Mouse (Mus musculus): ENCODE measurements around the gene Dynll1. TPM values are rescaled to one million over a fixed set of nuclear protein-coding genes. Genes with fewer than 3 reads are reported as not detected.
A peak's percentile ranks its signal among the peaks of the same experiment; 100 is the strongest.

Dynll1 gene
- polyA plus RNA-seq, 1 experiment, result 496 TPM

- Histone ChIP-seq H3K36me3 (ENCODE audit: control insufficient read depth, insufficient read depth, low read length) (peaks cover 29% of the 10 kb centered on the region), H3K4me3 (ENCODE audit: control insufficient read depth, insufficient read depth, low read length) (peak within 1 kb of the TSS; percentile 89), H3K4me1 (replicated peaks; ENCODE audit: control insufficient read depth, insufficient read depth, low read length) (peaks cover 2% of the 10 kb centered on the region), H3K27me3 (ENCODE audit: control insufficient read depth, insufficient read depth, low read length) (no peaks in the 10 kb centered on the region), H3K27ac (ENCODE audit: control insufficient read depth, insufficient read depth, low read length) (no peak within 1 kb of the TSS)
- DNase-seq, result peak; percentile 83
- WGBS, result under 1% methylated on average over 62 of the region's 62 CpGs
- TF ChIP-seq POLR2A (IDR thresholded peaks at IDR 0.05; ENCODE audit: control insufficient read depth, extremely low read depth, insufficient read depth, low read length, poor library complexity) (no peak; the same call in 1 of the 2 replicates), CTCF (IDR thresholded peaks at IDR 0.05; ENCODE audit: borderline replicate concordance, control insufficient read depth, extremely low read depth, insufficient read depth, low read length, poor library complexity) (peak; percentile 22; the same call in 1 of the 2 replicates)
Observed at GRCm38 (mm10) chr5:115340577-115341313, 39.9 kb upstream of the Dynll1 start, which contains the start of the genes Gatc and Triap1. Gatc (minus strand) TSS chr5:115341178. Triap1 (plus strand) TSS chr5:115341225.

- TF ChIP-seq POLR2A (IDR thresholded peaks at IDR 0.05; ENCODE audit: control insufficient read depth, extremely low read depth, insufficient read depth, low read length, poor library complexity), result no peak
- Histone ChIP-seq H3K27ac (ENCODE audit: control insufficient read depth, insufficient read depth, low read length) (no peak overlapping the region), H3K4me3 (ENCODE audit: control insufficient read depth, insufficient read depth, low read length) (no peak overlapping the region), H3K4me1 (replicated peaks; ENCODE audit: control insufficient read depth, insufficient read depth, low read length) (peaks cover 2% of the 10 kb centered on the region), H3K27me3 (ENCODE audit: control insufficient read depth, insufficient read depth, low read length) (no peaks in the 10 kb centered on the region), H3K36me3 (ENCODE audit: control insufficient read depth, insufficient read depth, low read length) (peaks cover 30% of the 10 kb centered on the region)
- DNase-seq, result no peak
- 18% methylated on average over 7 of the region's 7 CpGs for WGBS
Observed at GRCm38 (mm10) chr5:115340007-115340406, 39.2 kb upstream of the Dynll1 start.

- Histone ChIP-seq H3K36me3 (ENCODE audit: control insufficient read depth, insufficient read depth, low read length) (peaks cover 52% of the 10 kb centered on the region), H3K27ac (ENCODE audit: control insufficient read depth, insufficient read depth, low read length) (no peak overlapping the region), H3K4me3 (ENCODE audit: control insufficient read depth, insufficient read depth, low read length) (no peak overlapping the region), H3K27me3 (ENCODE audit: control insufficient read depth, insufficient read depth, low read length) (no peaks in the 10 kb centered on the region), H3K4me1 (replicated peaks; ENCODE audit: control insufficient read depth, insufficient read depth, low read length) (0 out of 2 replicates have a peak, but pooled peaks cover 2% of the 10 kb centered on the region)
- DNase-seq, result no peak
- TF ChIP-seq CTCF (IDR thresholded peaks at IDR 0.05; ENCODE audit: borderline replicate concordance, control insufficient read depth, extremely low read depth, insufficient read depth, low read length, poor library complexity) (no peak), POLR2A (IDR thresholded peaks at IDR 0.05; ENCODE audit: control insufficient read depth, extremely low read depth, insufficient read depth, low read length, poor library complexity) (no peak)
- WGBS, result 84% methylated on average over 3 of the region's 3 CpGs
Observed at GRCm38 (mm10) chr5:115333626-115334025, 32.8 kb upstream of the Dynll1 start.

- WGBS, result 95% methylated on average over 9 of the region's 9 CpGs
- no peak for TF ChIP-seq CTCF (IDR thresholded peaks at IDR 0.05; ENCODE audit: borderline replicate concordance, control insufficient read depth, extremely low read depth, insufficient read depth, low read length, poor library complexity)
- no peak for TF ChIP-seq POLR2A (IDR thresholded peaks at IDR 0.05; ENCODE audit: control insufficient read depth, extremely low read depth, insufficient read depth, low read length, poor library complexity)
- Histone ChIP-seq H3K36me3 (ENCODE audit: control insufficient read depth, insufficient read depth, low read length) (peaks cover 52% of the 10 kb centered on the region), H3K4me1 (replicated peaks; ENCODE audit: control insufficient read depth, insufficient read depth, low read length) (peaks cover 10% of the 10 kb centered on the region), H3K4me3 (ENCODE audit: control insufficient read depth, insufficient read depth, low read length) (no peak overlapping the region), H3K27ac (ENCODE audit: control insufficient read depth, insufficient read depth, low read length) (no peak overlapping the region), H3K27me3 (ENCODE audit: control insufficient read depth, insufficient read depth, low read length) (no peaks in the 10 kb centered on the region)
- DNase-seq, result no peak
Observed at GRCm38 (mm10) chr5:115330955-115331354, 30.2 kb upstream of the Dynll1 start.

GRCm38 (mm10) chr5:115327610-115328548 lies 27.1 kb upstream of the Dynll1 start:
- peak; percentile 55 for DNase-seq
- H3K27me3 ChIP-seq (ENCODE audit: control insufficient read depth, insufficient read depth, low read length), result no peaks in the 10 kb centered on the region
- H3K27ac ChIP-seq (ENCODE audit: control insufficient read depth, insufficient read depth, low read length), result no peak overlapping the region
- TF ChIP-seq POLR2A (IDR thresholded peaks at IDR 0.05; ENCODE audit: control insufficient read depth, extremely low read depth, insufficient read depth, low read length, poor library complexity) (no peak), CTCF (IDR thresholded peaks at IDR 0.05; ENCODE audit: borderline replicate concordance, control insufficient read depth, extremely low read depth, insufficient read depth, low read length, poor library complexity) (no peak)
- H3K36me3 ChIP-seq (ENCODE audit: control insufficient read depth, insufficient read depth, low read length), result peaks cover 24% of the 10 kb centered on the region
- H3K4me3 ChIP-seq (ENCODE audit: control insufficient read depth, insufficient read depth, low read length), result peak overlapping the region; percentile 63
- peaks cover 10% of the 10 kb centered on the region for H3K4me1 ChIP-seq (replicated peaks; ENCODE audit: control insufficient read depth, insufficient read depth, low read length)
- 3% methylated on average over 53 of the region's 55 CpGs for WGBS

- H3K4me1 ChIP-seq (replicated peaks; ENCODE audit: control insufficient read depth, insufficient read depth, low read length), result peaks cover 10% of the 10 kb centered on the region
- TF ChIP-seq POLR2A (IDR thresholded peaks at IDR 0.05; ENCODE audit: control insufficient read depth, extremely low read depth, insufficient read depth, low read length, poor library complexity) (peak; percentile 82), CTCF (IDR thresholded peaks at IDR 0.05; ENCODE audit: borderline replicate concordance, control insufficient read depth, extremely low read depth, insufficient read depth, low read length, poor library complexity) (no peak; the same call in 1 of the 2 replicates)
- H3K27ac ChIP-seq (ENCODE audit: control insufficient read depth, insufficient read depth, low read length), result peak within 1 kb of the TSS; percentile 2; the same call in 1 of the 2 replicates
- H3K4me3 ChIP-seq (ENCODE audit: control insufficient read depth, insufficient read depth, low read length), result peak within 1 kb of the TSS; percentile 76
- H3K27me3 ChIP-seq (ENCODE audit: control insufficient read depth, insufficient read depth, low read length), result no peaks in the 10 kb centered on the region
- peak; percentile 95 for DNase-seq
- H3K36me3 ChIP-seq (ENCODE audit: control insufficient read depth, insufficient read depth, low read length), result peaks cover 15% of the 10 kb centered on the region
- under 1% methylated on average over 91 of the region's 97 CpGs for WGBS
Observed at GRCm38 (mm10) chr5:115326875-115327609, 26.2 kb upstream of the Dynll1 start, which contains the start of gene Srsf9. Srsf9 (plus strand) TSS chr5:115327177.
